Mouse (Mus musculus): ENCODE results near the gene Dlgap1. TPM values are rescaled to one million over a fixed set of nuclear protein-coding genes. Genes with fewer than 3 reads are reported as not detected.

The Dlgap1 gene
- polyA plus RNA-seq, 1 experiment from 2014 or later: 0.08 TPM

- Histone ChIP-seq H3K4me3 (no peak overlapping the region), H3K4me2 (no peak overlapping the region), H3K27me3 (replicated peaks) (peaks cover 15% of the 10 kb centered on the region), H3K9me3 (replicated peaks) (no peaks in the 10 kb centered on the region), H3K9ac (no peak overlapping the region), H3K27ac (no peak overlapping the region), H3K4me1 (peaks cover 4% of the 10 kb centered on the region; the same call in 1 of the 2 replicates), H3K36me3 (no peaks in the 10 kb centered on the region)
- ATAC-seq: no peak
- WGBS (ENCODE audit: insufficient replicate concordance): 58% methylated on average over 4 of the region's 4 CpGs
Measured at GRCm38 (mm10) chr17:70858814-70859213, 889.9 kb downstream of the Dlgap1 start.

- 80% methylated on average over 8 of the region's 8 CpGs for WGBS (ENCODE audit: insufficient replicate concordance)
- Histone ChIP-seq H3K9me3 (replicated peaks) (no peaks in the 10 kb centered on the region), H3K4me1 (no peaks in the 10 kb centered on the region), H3K4me3 (no peak overlapping the region), H3K9ac (no peak overlapping the region), H3K27me3 (replicated peaks) (no peaks in the 10 kb centered on the region), H3K4me2 (no peak overlapping the region), H3K27ac (no peak overlapping the region), H3K36me3 (no peaks in the 10 kb centered on the region)
- ATAC-seq: no peak
Measured at GRCm38 (mm10) chr17:70864117-70864516, 895.2 kb downstream of the Dlgap1 start.

DNA sequence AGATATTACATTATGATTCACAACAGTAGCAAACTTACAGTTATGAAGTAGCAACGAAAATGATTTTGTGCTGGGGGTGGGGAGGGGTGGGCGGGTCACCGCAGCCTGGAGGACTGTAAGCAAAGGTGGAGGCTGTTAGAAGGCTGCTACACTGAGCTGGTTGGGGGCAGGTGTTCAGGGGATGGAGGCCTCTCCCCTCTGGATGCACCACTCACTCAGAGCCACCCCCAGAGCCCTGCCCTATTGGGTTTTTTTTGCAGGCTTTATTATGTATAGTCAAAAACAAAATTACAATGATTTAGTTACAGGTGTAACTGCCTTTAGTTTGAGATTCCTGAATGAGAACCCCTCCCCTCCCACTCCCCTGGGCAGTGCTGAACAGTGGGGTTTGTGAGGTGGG is 895.8 kb downstream of the Dlgap1 start:
- H3K4me3 ChIP-seq: no peak overlapping the region
- no peaks in the 10 kb centered on the region for H3K36me3 ChIP-seq
- H3K9ac ChIP-seq: no peak overlapping the region
- H3K4me2 ChIP-seq: no peak overlapping the region
- no peaks in the 10 kb centered on the region for H3K4me1 ChIP-seq
- ATAC-seq: no peak
- H3K27ac ChIP-seq: no peak overlapping the region
- H3K9me3 ChIP-seq (replicated peaks): no peaks in the 10 kb centered on the region
- WGBS (ENCODE audit: insufficient replicate concordance): 60% methylated on average over 3 of the region's 3 CpGs
- no peaks in the 10 kb centered on the region for H3K27me3 ChIP-seq (replicated peaks)

DNA sequence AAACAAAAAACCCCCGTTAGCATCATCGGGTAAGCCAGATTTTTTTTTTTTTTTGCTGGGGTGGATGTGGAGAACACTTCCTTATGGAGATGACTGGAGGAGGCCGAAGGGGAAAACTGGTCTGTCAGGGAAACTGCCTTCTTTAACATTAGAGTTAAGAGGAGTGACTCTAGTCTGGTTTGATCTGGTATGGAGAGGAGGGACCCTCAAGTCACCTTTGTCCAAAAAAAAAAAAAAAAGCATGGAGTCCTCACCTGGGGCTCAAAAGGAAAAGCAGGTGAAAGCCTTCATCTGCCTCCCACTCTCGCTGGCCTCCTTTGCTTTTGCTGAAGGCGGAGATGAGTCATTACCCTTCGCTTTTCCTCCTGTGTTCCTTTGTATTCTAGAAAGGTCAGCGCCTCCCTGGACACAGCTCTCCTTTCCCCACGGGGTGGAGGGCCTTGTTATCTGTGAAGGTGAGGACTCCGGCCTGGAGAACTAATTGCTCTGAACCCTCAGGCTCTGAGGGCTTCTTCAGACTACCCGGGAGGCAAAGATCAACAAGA is 896.3 kb downstream of the Dlgap1 start:
- Histone ChIP-seq H3K9me3 (replicated peaks) (no peaks in the 10 kb centered on the region), H3K4me1 (no peaks in the 10 kb centered on the region), H3K27ac (no peak overlapping the region), H3K36me3 (no peaks in the 10 kb centered on the region), H3K9ac (no peak overlapping the region), H3K4me3 (no peak overlapping the region), H3K4me2 (no peak overlapping the region), H3K27me3 (replicated peaks) (no peaks in the 10 kb centered on the region)
- 52% methylated on average over 10 of the region's 10 CpGs for WGBS (ENCODE audit: insufficient replicate concordance)
- no peak for ATAC-seq

GRCm38 (mm10) chr17:70866029-70866428 is 897.2 kb downstream of the Dlgap1 start:
- Histone ChIP-seq H3K9me3 (replicated peaks) (no peaks in the 10 kb centered on the region), H3K27ac (no peak overlapping the region), H3K9ac (no peak overlapping the region), H3K36me3 (no peaks in the 10 kb centered on the region), H3K4me1 (no peaks in the 10 kb centered on the region), H3K4me3 (no peak overlapping the region), H3K4me2 (no peak overlapping the region), H3K27me3 (replicated peaks) (no peaks in the 10 kb centered on the region)
- 68% methylated on average over 5 of the region's 5 CpGs for WGBS (ENCODE audit: insufficient replicate concordance)
- no peak for ATAC-seq

DNA sequence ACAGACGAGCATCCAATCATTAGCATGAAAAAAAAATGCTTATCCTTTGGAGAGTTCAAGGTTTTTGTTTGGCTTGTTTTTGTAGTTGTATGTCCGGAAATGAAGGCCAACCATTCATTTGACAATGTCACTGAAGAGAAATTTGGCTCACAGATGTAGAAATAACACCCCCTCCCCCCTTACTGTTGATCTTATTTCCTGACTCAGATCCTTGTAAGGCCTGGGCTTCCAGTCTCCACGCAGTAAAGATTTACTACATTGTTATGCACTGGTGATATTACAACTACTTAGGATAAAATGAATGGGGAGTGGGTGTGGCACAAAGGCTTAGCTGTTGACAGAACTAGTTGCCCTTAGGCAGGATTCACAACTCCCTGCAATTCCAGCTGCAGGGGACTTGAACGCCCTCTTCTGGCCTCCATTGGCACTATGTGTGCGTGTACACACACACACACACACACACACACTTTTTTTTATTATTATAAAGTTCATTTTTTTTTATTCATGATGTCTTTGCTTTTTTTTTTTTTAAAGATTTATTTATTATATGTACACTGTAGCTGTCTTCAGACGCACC is 897.8 kb downstream of the Dlgap1 start:
- H3K4me2 ChIP-seq: no peak overlapping the region
- H3K9ac ChIP-seq: no peak overlapping the region
- H3K4me1 ChIP-seq: no peaks in the 10 kb centered on the region
- WGBS (ENCODE audit: insufficient replicate concordance): 70% methylated on average over 6 of the region's 6 CpGs
- H3K9me3 ChIP-seq (replicated peaks): no peaks in the 10 kb centered on the region
- H3K4me3 ChIP-seq: no peak overlapping the region
- no peak for ATAC-seq
- no peaks in the 10 kb centered on the region for H3K36me3 ChIP-seq
- H3K27me3 ChIP-seq (replicated peaks): no peaks in the 10 kb centered on the region
- no peak overlapping the region for H3K27ac ChIP-seq

DNA sequence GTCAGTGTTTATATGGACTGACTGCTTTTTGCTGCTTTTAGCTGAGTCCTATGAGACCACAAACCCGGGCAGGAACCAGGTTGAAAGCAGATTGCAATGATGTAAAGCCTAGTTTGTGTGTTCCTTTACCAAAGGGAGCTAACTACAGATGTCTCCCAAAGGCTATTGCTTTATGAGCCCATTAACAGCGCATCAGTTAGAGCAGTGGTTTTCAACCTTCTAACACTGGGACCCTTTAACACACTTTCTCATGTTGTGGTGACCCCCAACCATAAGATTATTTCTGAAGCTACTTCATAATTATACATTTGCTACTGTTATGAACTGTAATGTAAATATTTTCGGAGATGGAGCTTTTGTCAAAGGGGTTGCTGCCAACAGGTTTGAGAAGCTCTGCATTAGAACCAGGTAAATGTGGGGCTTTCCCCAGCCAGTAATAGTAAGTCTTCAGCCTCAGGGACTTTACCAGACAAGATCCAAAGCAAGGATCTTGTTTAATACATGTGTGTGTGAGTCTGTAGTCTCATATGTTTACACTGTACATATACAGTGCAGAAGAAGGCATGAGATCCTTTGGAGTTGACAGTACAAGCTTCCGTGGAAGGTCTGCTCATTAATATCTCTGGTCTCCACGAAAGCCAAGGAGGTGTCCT is 899.8 kb downstream of the Dlgap1 start:
- H3K4me3 ChIP-seq: no peak overlapping the region
- H3K4me2 ChIP-seq: no peak overlapping the region
- H3K9ac ChIP-seq: no peak overlapping the region
- ATAC-seq: no peak
- H3K27me3 ChIP-seq (replicated peaks): no peaks in the 10 kb centered on the region
- H3K36me3 ChIP-seq: no peaks in the 10 kb centered on the region
- no peak overlapping the region for H3K27ac ChIP-seq
- no peaks in the 10 kb centered on the region for H3K9me3 ChIP-seq (replicated peaks)
- H3K4me1 ChIP-seq: 0 out of 2 replicates have a peak, but pooled peaks cover 6% of the 10 kb centered on the region
- WGBS (ENCODE audit: insufficient replicate concordance): 65% methylated on average over 5 of the region's 5 CpGs

GRCm38 (mm10) chr17:70870581-70870980 is 901.7 kb downstream of the Dlgap1 start:
- Histone ChIP-seq H3K4me2 (no peak overlapping the region), H3K9me3 (replicated peaks) (no peaks in the 10 kb centered on the region), H3K27me3 (replicated peaks) (no peaks in the 10 kb centered on the region), H3K36me3 (no peaks in the 10 kb centered on the region), H3K4me3 (no peak overlapping the region), H3K27ac (no peak overlapping the region), H3K9ac (no peak overlapping the region), H3K4me1 (0 out of 2 replicates have a peak, but pooled peaks cover 6% of the 10 kb centered on the region)
- WGBS (ENCODE audit: insufficient replicate concordance): 76% methylated on average over 4 of the region's 4 CpGs
- ATAC-seq: no peak; the same call in 1 of the 2 replicates

MicroRNAs within 50 kb of the gene (microRNA counts, 519-probe panel; counts per million panel counts)
- 582 counts per million, percentile 70 among the panel's probes with 10 or more counts for microRNA mmu-miR-1195

Small RNAs within 50 kb of the gene (microRNA-seq; reads per million reads assigned to microRNA genes)
- gene Mir1195: not detected
